7 mouse cellular contexts compared by ENCODE assay signal in genomic region chr10:109011226-109012165, GRCm38 (mm10). TPM values are rescaled to one million over a fixed set of nuclear protein-coding genes. Genes with fewer than 3 reads are reported as not detected.
DNase-seq lines count a peak whose midpoint lies in the region; ATAC-seq and TF ChIP-seq lines count a peak whose summit lies in the region.

No protein-coding gene starts in this region.

- POLR2A ChIA-PET in Patski (lab: Charles Lee), result interaction anchor here (0.6 to 0.7 kb wide), 2 partner anchors 200 to 441 kb away, joined by 3 read pairs; no protein-coding TSS in a partner anchor

- no peaks in the 10 kb centered on the region for H3K9me3 ChIP-seq in forebrain, embryonic 11.5 days (ENCODE audit: control insufficient read depth, low read length)
- H3K9me3 ChIP-seq in hindbrain, embryonic 13.5 days, result no peaks in the 10 kb centered on the region

- no peaks in the 10 kb centered on the region for H3K36me3 ChIP-seq in forebrain, embryonic 11.5 days (ENCODE audit: control insufficient read depth, insufficient read depth, low read length)
- H3K36me3 ChIP-seq in hindbrain, embryonic 13.5 days, result no peaks in the 10 kb centered on the region

- H3K4me3 ChIP-seq in forebrain, embryonic 11.5 days (ENCODE audit: low read depth, low read length), result peak overlapping the region; percentile 60
- peak overlapping the region; percentile 78 for H3K4me3 ChIP-seq in hindbrain, embryonic 13.5 days

- peak; percentile 60 for ATAC-seq in Patski
- peak; percentile 68 for ATAC-seq in forebrain, embryonic 11.5 days (replicated peaks; ENCODE audit: low FRiP score)
- ATAC-seq in hindbrain, embryonic 13.5 days (ENCODE audit: low FRiP score), result peak; percentile 57
- 0 out of 2 replicates have a peak, but pooled peaks have one; percentile 17 for ATAC-seq in monocyte, adult 5-6 weeks (replicated peaks; ENCODE audit: insufficient number of reproducible peaks, low FRiP score, low TSS enrichment, poor library complexity, severe bottlenecking)
- no peak for ATAC-seq in megakaryocyte progenitor cell, adult 5-6 weeks (replicated peaks; ENCODE audit: poor library complexity)

- H3K4me2 ChIP-seq in forebrain, embryonic 11.5 days (ENCODE audit: low read depth, low read length, severe bottlenecking), result peak overlapping the region; percentile 97
- H3K4me2 ChIP-seq in hindbrain, embryonic 13.5 days, result peak overlapping the region; percentile 96

- no peak for TF ChIP-seq CTCF in Patski (IDR thresholded peaks at IDR 0.05)

- DNase-seq in Patski (ENCODE audit: low read depth, low spot score), result no peak
- DNase-seq in adrenal gland, postnatal 4 days (ENCODE audit: low spot score in 2 of 2), result peak; percentile 2 to 4
- DNase-seq in forebrain, embryonic 11.5 days (ENCODE audit: low spot score), result peak; percentile 74
- DNase-seq in left cerebral cortex, adult 9 months (ENCODE audit: low spot score in 2 of 2), result peak; percentile 33 to 70

- H3K27me3 ChIP-seq in Patski, result peaks cover 31% of the 10 kb centered on the region
- no peaks in the 10 kb centered on the region; the same call in 1 of the 2 replicates for H3K27me3 ChIP-seq in forebrain, embryonic 11.5 days (ENCODE audit: control insufficient read depth, insufficient read depth, low read length)
- no peaks in the 10 kb centered on the region for H3K27me3 ChIP-seq in hindbrain, embryonic 13.5 days

- 2% methylated on average over 27 of the region's 29 CpGs for WGBS in forebrain, embryonic 11.5 days
- WGBS in hindbrain, embryonic 13.5 days, result under 1% methylated on average over 29 of the region's 29 CpGs

- CTCF ChIA-PET in Patski (lab: Charles Lee), result no interaction called here

- H3K27ac ChIP-seq in forebrain, embryonic 11.5 days (ENCODE audit: low read depth, low read length), result no peak overlapping the region
- H3K27ac ChIP-seq in hindbrain, embryonic 13.5 days, result peak overlapping the region; percentile 94

- peak overlapping the region; percentile 25; the same call in 1 of the 2 replicates for H3K9ac ChIP-seq in forebrain, embryonic 11.5 days (ENCODE audit: low read length)
- H3K9ac ChIP-seq in hindbrain, embryonic 13.5 days, result peak overlapping the region; percentile 90

- 0 out of 2 replicates have a peak, but pooled peaks cover 2% of the 10 kb centered on the region for H3K4me1 ChIP-seq in forebrain, embryonic 11.5 days (replicated peaks; ENCODE audit: control insufficient read depth, insufficient read depth, low read length)
- H3K4me1 ChIP-seq in hindbrain, embryonic 13.5 days (replicated peaks), result peaks cover 18% of the 10 kb centered on the region

- in situ Hi-C loops in Patski (cut with MboI; ENCODE audit: low pct_unique_long_range_greater_than_20kb), result no loop called here

RNA-seq across cellular contexts. Expression of gene Syt1, which starts 0.7 kb away (rescaled TPM):
- polyA plus RNA-seq in Patski (2021), result 0.19 TPM
- total RNA-seq in adrenal gland, postnatal 4 days (2021), result 10 to 100 TPM; 24.9 to 30.7 TPM
- polyA plus RNA-seq in forebrain, embryonic 11.5 days (2014; fragmentation: Nextera tagmentation; extraction: Ambion mirVana), result 16.9 and 17.4 TPM in 2 replicates
- polyA plus RNA-seq in hindbrain, embryonic 13.5 days (2015; fragmentation: Nextera tagmentation; extraction: Ambion mirVana), result 78.8 and 82.0 TPM in 2 replicates
- not detected in 3 replicates for total RNA-seq in monocyte, adult 5-6 weeks (2017)
- not detected in 2 replicates for total RNA-seq in megakaryocyte progenitor cell, adult 5-6 weeks (2015)
- not detected in 2 replicates for total RNA-seq in megakaryocyte progenitor cell, adult 5-6 weeks (2017)

Comparison
In these comparisons a context has a peak if more than half of its experiments do, and no peak if none do; other contexts are left out.
1. RNA of gene Syt1, which starts 0.7 kb away (total RNA-seq): 24.9 to 30.7 TPM in adrenal gland, postnatal 4 days; not detected in monocyte, adult 5-6 weeks and not detected in megakaryocyte progenitor cell, adult 5-6 weeks; every median in the first group is over 10 times any median in the second.